Mouse (Mus musculus) kidney, adult 2 months (tissue): ENCODE measurements around the gene E2f4.

Experiments
- CTCF ChIP-seq: fragments of 200-500 bp; conservative IDR thresholded peaks from 2 replicates; pipeline ENCODE4 v1.5.1; 2011; ENCODE audit warnings: low read depth, mild to moderate bottlenecking, control low read depth, low read length, moderate library complexity, mixed read lengths; ENCODE audit not compliant: insufficient read depth, insufficient read length
- POLR2A ChIP-seq: fragments of 200-500 bp; IDR thresholded peaks from one replicate; pipeline ENCODE4 v1.6.1; 2011; ENCODE audit warnings: low read depth, low read length, control low read depth

DNA sequence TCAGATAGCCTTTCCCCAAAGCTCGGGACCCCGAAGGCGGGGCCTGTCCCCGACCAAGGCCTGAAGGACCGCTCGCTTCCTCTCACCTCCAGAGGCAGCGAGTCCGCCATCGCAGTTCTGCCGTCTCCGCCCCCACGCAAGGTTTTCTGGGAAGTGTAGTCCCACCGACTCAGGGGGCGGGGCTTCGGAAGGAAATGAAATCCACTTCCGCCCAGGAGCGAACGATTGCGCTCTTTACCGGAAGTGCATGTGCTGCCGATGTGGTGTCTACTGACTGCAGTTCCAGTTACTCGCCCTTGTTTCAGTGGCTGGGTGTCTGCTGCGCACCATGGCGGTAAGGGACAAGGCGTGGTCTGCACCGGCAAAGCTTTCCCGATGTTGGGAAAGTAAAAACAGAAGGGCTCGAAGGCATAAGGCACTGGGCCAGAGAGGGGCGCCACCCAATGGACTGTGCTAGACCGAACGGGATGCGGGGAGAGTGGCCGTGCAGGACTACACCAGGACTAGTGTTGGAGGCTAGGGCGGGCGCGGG, 28.7 kb downstream of the E2f4 start, which contains the start of the genes Lrrc29 and Tmem208:
- TF ChIP-seq CTCF (peak; percentile 43), POLR2A (peak; percentile 77)
